Mouse (Mus musculus): Measurements from ENCODE around the gene Vkorc1l1. TPM values are rescaled to one million over a fixed set of nuclear protein-coding genes. Genes with fewer than 3 reads are reported as not detected.
A peak's percentile ranks its signal among the peaks of the same experiment; 100 is the strongest.
"Not testable (repeated sequence)": the region's sequence is repeated elsewhere in the genome, so short reads cannot be mapped to it uniquely, and the experiment has no call there.

The Vkorc1l1 gene
- polyA plus RNA-seq (2016; fragmentation: Nextera tagmentation; extraction: Ambion mirVana) = 23.2 and 24.2 TPM in 2 replicates

- H3K9ac ChIP-seq = peak within 1 kb of the TSS; percentile 95
- no peaks in the 10 kb centered on the region for H3K9me3 ChIP-seq (replicated peaks)
- peaks cover 9% of the 10 kb centered on the region for H3K36me3 ChIP-seq
- H3K4me1 ChIP-seq (replicated peaks) = no peaks in the 10 kb centered on the region; the same call in 1 of the 2 replicates
- peak within 1 kb of the TSS; percentile 94 for H3K4me3 ChIP-seq
- peak within 1 kb of the TSS; percentile 58 for H3K27ac ChIP-seq (ENCODE audit: poor library complexity, severe bottlenecking)
- no peaks in the 10 kb centered on the region for H3K27me3 ChIP-seq (replicated peaks)
- peak; percentile 97 for ATAC-seq (ENCODE audit: insufficient number of reproducible peaks, low FRiP score)
- WGBS = 1% methylated on average over 54 of the region's 59 CpGs
- H3K4me2 ChIP-seq = peak within 1 kb of the TSS; percentile 81
These were observed at the start of gene Vkorc1l1 for GRCm38 (mm10) chr5:129941495-129942045. Gene Vkorc1l1, plus strand, starts transcription at chr5:129941970.

GRCm38 (mm10) chr5:129895198-129896088 is 46.3 kb upstream of the Vkorc1l1 start, which contains the start of gene Zbed5:
Gene Zbed5, plus strand, starts transcription at chr5:129895723.
- no peak within 1 kb of the TSS for H3K27ac ChIP-seq (ENCODE audit: poor library complexity, severe bottlenecking)
- H3K4me3 ChIP-seq = peak within 1 kb of the TSS; percentile 65
- peak; percentile 98 for ATAC-seq (ENCODE audit: insufficient number of reproducible peaks, low FRiP score)
- WGBS = 2% methylated on average over 44 of the region's 44 CpGs
- no peaks in the 10 kb centered on the region for H3K36me3 ChIP-seq
- H3K9me3 ChIP-seq (replicated peaks) = no peaks in the 10 kb centered on the region
- H3K9ac ChIP-seq = peak within 1 kb of the TSS; percentile 69
- H3K27me3 ChIP-seq (replicated peaks) = no peaks in the 10 kb centered on the region
- peaks cover 7% of the 10 kb centered on the region; the same call in 1 of the 2 replicates for H3K4me1 ChIP-seq (replicated peaks)
- peak within 1 kb of the TSS; percentile 88 for H3K4me2 ChIP-seq

- Histone ChIP-seq H3K4me3 (no peak within 1 kb of the TSS), H3K4me1 (replicated peaks) (peaks cover 7% of the 10 kb centered on the region; the same call in 1 of the 2 replicates), H3K4me2 (no peak within 1 kb of the TSS), H3K36me3 (peaks cover 16% of the 10 kb centered on the region), H3K27me3 (replicated peaks) (no peaks in the 10 kb centered on the region), H3K27ac (ENCODE audit: poor library complexity, severe bottlenecking) (no peak within 1 kb of the TSS), H3K9ac (no peak within 1 kb of the TSS), H3K9me3 (replicated peaks) (no peaks in the 10 kb centered on the region)
- WGBS = 91% methylated on average over 1 of the region's 1 CpGs
- no peak for ATAC-seq (ENCODE audit: insufficient number of reproducible peaks, low FRiP score)
These were observed 43.3 kb upstream of the Vkorc1l1 start, which contains the start of gene Phkg1 for GRCm38 (mm10) chr5:129898449-129898848. Gene Phkg1, minus strand, starts transcription at chr5:129898549.

- H3K9ac ChIP-seq = no peak overlapping the region
- peaks cover 4% of the 10 kb centered on the region; the same call in 1 of the 2 replicates for H3K36me3 ChIP-seq
- ATAC-seq (ENCODE audit: insufficient number of reproducible peaks, low FRiP score) = no peak
- no peaks in the 10 kb centered on the region for H3K27me3 ChIP-seq (replicated peaks)
- H3K4me1 ChIP-seq (replicated peaks) = 0 out of 2 replicates have a peak, but pooled peaks cover 3% of the 10 kb centered on the region
- 39% methylated on average over 4 of the region's 4 CpGs for WGBS
- H3K4me2 ChIP-seq = peak overlapping the region; percentile 88
- no peak overlapping the region for H3K27ac ChIP-seq (ENCODE audit: poor library complexity, severe bottlenecking)
- H3K9me3 ChIP-seq (replicated peaks) = no peaks in the 10 kb centered on the region; the same call in 1 of the 2 replicates
- H3K4me3 ChIP-seq = peak overlapping the region; percentile 62
These were observed 34.0 kb upstream of the Vkorc1l1 start for GRCm38 (mm10) chr5:129907775-129908174.

GRCm38 (mm10) chr5:129908242-129908965 is 33.4 kb upstream of the Vkorc1l1 start, which contains the start of gene Nupr1l:
Gene Nupr1l, plus strand, starts transcription at chr5:129908540.
- peak; percentile 98 for ATAC-seq (ENCODE audit: insufficient number of reproducible peaks, low FRiP score)
- H3K4me1 ChIP-seq (replicated peaks) = 0 out of 2 replicates have a peak, but pooled peaks cover 3% of the 10 kb centered on the region
- peak within 1 kb of the TSS; percentile 83 for H3K27ac ChIP-seq (ENCODE audit: poor library complexity, severe bottlenecking)
- peak within 1 kb of the TSS; percentile 76 for H3K9ac ChIP-seq
- H3K4me3 ChIP-seq = peak within 1 kb of the TSS; percentile 62
- no peaks in the 10 kb centered on the region for H3K36me3 ChIP-seq
- no peaks in the 10 kb centered on the region for H3K27me3 ChIP-seq (replicated peaks)
- H3K4me2 ChIP-seq = peak within 1 kb of the TSS; percentile 88
- H3K9me3 ChIP-seq (replicated peaks) = no peaks in the 10 kb centered on the region; the same call in 1 of the 2 replicates
- 1% methylated on average over 63 of the region's 63 CpGs for WGBS

- Histone ChIP-seq H3K27ac (ENCODE audit: poor library complexity, severe bottlenecking) (no peak overlapping the region), H3K4me2 (peak overlapping the region; percentile 88), H3K4me3 (peak overlapping the region; percentile 62), H3K9me3 (replicated peaks) (no peaks in the 10 kb centered on the region; the same call in 1 of the 2 replicates), H3K36me3 (no peaks in the 10 kb centered on the region), H3K9ac (peak overlapping the region; percentile 76), H3K4me1 (replicated peaks) (0 out of 2 replicates have a peak, but pooled peaks cover 3% of the 10 kb centered on the region), H3K27me3 (replicated peaks) (no peaks in the 10 kb centered on the region)
- ATAC-seq (ENCODE audit: insufficient number of reproducible peaks, low FRiP score) = no peak
- WGBS = 75% methylated on average over 9 of the region's 9 CpGs
These were observed 32.6 kb upstream of the Vkorc1l1 start for GRCm38 (mm10) chr5:129909147-129909546.

GRCm38 (mm10) chr5:129909591-129909990 is 32.2 kb upstream of the Vkorc1l1 start:
- no peak overlapping the region for H3K9ac ChIP-seq
- H3K9me3 ChIP-seq (replicated peaks) = no peaks in the 10 kb centered on the region; the same call in 1 of the 2 replicates
- H3K27ac ChIP-seq (ENCODE audit: poor library complexity, severe bottlenecking) = no peak overlapping the region
- no peaks in the 10 kb centered on the region for H3K27me3 ChIP-seq (replicated peaks)
- no peak for ATAC-seq (ENCODE audit: insufficient number of reproducible peaks, low FRiP score)
- H3K4me3 ChIP-seq = no peak overlapping the region
- 78% methylated on average over 7 of the region's 7 CpGs for WGBS
- 0 out of 2 replicates have a peak, but pooled peaks cover 3% of the 10 kb centered on the region for H3K4me1 ChIP-seq (replicated peaks)
- no peak overlapping the region for H3K4me2 ChIP-seq
- H3K36me3 ChIP-seq = no peaks in the 10 kb centered on the region

GRCm38 (mm10) chr5:129914024-129914423 is 27.7 kb upstream of the Vkorc1l1 start:
- Histone ChIP-seq H3K9me3 (replicated peaks) (no peaks in the 10 kb centered on the region), H3K4me3 (no peak overlapping the region), H3K27me3 (replicated peaks) (no peaks in the 10 kb centered on the region), H3K36me3 (no peaks in the 10 kb centered on the region), H3K27ac (ENCODE audit: poor library complexity, severe bottlenecking) (no peak overlapping the region), H3K4me1 (replicated peaks) (no peaks in the 10 kb centered on the region), H3K9ac (no peak overlapping the region), H3K4me2 (no peak overlapping the region)
- no peak for ATAC-seq (ENCODE audit: insufficient number of reproducible peaks, low FRiP score)
- WGBS = 28% methylated on average over 2 of the region's 2 CpGs

GRCm38 (mm10) chr5:129915491-129915890 is 26.3 kb upstream of the Vkorc1l1 start:
- not testable (repeated sequence) for H3K9me3 ChIP-seq (replicated peaks); H3K36me3 ChIP-seq; H3K27ac ChIP-seq (ENCODE audit: poor library complexity, severe bottlenecking); ATAC-seq (ENCODE audit: insufficient number of reproducible peaks, low FRiP score); H3K4me3 ChIP-seq; H3K9ac ChIP-seq; H3K27me3 ChIP-seq (replicated peaks); H3K4me1 ChIP-seq (replicated peaks); H3K4me2 ChIP-seq
- WGBS = 79% methylated on average over 11 of the region's 11 CpGs

- no peaks in the 10 kb centered on the region for H3K36me3 ChIP-seq
- WGBS = 84% methylated on average over 24 of the region's 24 CpGs
- no peak for ATAC-seq (ENCODE audit: insufficient number of reproducible peaks, low FRiP score)
- H3K9ac ChIP-seq = no peak overlapping the region
- 0 out of 2 replicates have a peak, but pooled peaks cover 6% of the 10 kb centered on the region for H3K9me3 ChIP-seq (replicated peaks)
- no peak overlapping the region for H3K4me3 ChIP-seq
- no peak overlapping the region for H3K4me2 ChIP-seq
- no peaks in the 10 kb centered on the region for H3K4me1 ChIP-seq (replicated peaks)
- no peak overlapping the region for H3K27ac ChIP-seq (ENCODE audit: poor library complexity, severe bottlenecking)
- H3K27me3 ChIP-seq (replicated peaks) = no peaks in the 10 kb centered on the region
These were observed 23.6 kb upstream of the Vkorc1l1 start for GRCm38 (mm10) chr5:129918065-129918651.
